Mouse (Mus musculus): ENCODE results near the gene Nomo1.

GRCm38 (mm10) chr7:46053566-46053965 is 20.1 kb downstream of the Nomo1 start:
- TF ChIP-seq EP300 (IDR thresholded peaks at IDR 0.05; ENCODE audit: low read depth) (no peak), CTCF (IDR thresholded peaks at IDR 0.05; ENCODE audit: low read depth) (no peak)

All from liver, postnatal 0 days (tissue).